Mouse (Mus musculus) kidney, embryonic 16.5 days (tissue): Measurements from ENCODE around the gene Zfp958. TPM values are rescaled to one million over a fixed set of nuclear protein-coding genes. Genes with fewer than 3 reads are reported as not detected.
"Not testable (repeated sequence)": the region's sequence is repeated elsewhere in the genome, so short reads cannot be mapped to it uniquely, and the experiment has no call there.

Experiments
- ATAC-seq: fragments of 200-750 bp; cut with Nextera tagmentation; 2 replicates; pipeline ENCODE4 v1.8.0; 2017; ENCODE audit warnings: moderate TSS enrichment; ENCODE audit not compliant: low FRiP score, low TSS enrichment
- H3K27ac ChIP-seq: fragments of 300-500 bp; sonication (generic); 2 replicates; pipeline ENCODE4 v1.5.1; 2014; ENCODE audit warnings: low read length
- H3K27me3 ChIP-seq: fragments of 300-500 bp; sonication (generic); 2 replicates; pipeline ENCODE4 v1.6.1; 2014; ENCODE audit warnings: low read length, control low read depth, mixed read lengths; ENCODE audit not compliant: insufficient read depth
- H3K36me3 ChIP-seq: fragments of 300-500 bp; sonication (generic); 2 replicates; pipeline ENCODE4 v1.6.1; 2014; ENCODE audit warnings: low read length, control low read depth, mixed read lengths; ENCODE audit not compliant: insufficient read depth
- H3K4me1 ChIP-seq: fragments of 300-500 bp; sonication (generic); 2 replicates; pipeline ENCODE4 v1.6.1; 2014; ENCODE audit warnings: low read length, control low read depth, mixed read lengths; ENCODE audit not compliant: insufficient read depth
- H3K4me2 ChIP-seq: fragments of 300-500 bp; sonication (generic); replicated peaks from 2 replicates; pipeline ENCODE4 v1.6.1; 2014; ENCODE audit warnings: low read depth, low read length
- H3K4me3 ChIP-seq: fragments of 300-500 bp; sonication (generic); 2 replicates; pipeline ENCODE4 v1.5.1; 2014; ENCODE audit warnings: mild to moderate bottlenecking, low read length
- H3K9ac ChIP-seq: fragments of 300-500 bp; sonication (generic); replicated peaks from 2 replicates; pipeline ENCODE4 v1.6.1; 2014; ENCODE audit warnings: low read length
- H3K9me3 ChIP-seq: fragments of 300-500 bp; sonication (generic); 2 replicates; pipeline ENCODE4 v1.6.1; 2016; ENCODE audit warnings: low read length, control low read depth
- WGBS: fragments of 180-500 bp; shearing (Covaris S2); extraction: QIAGEN DNeasy Blood & Tissue Kit; methylation state at CpG from one replicate; pipeline ENCODE4 v1.1.7; 2014; 5-methylcytosine and 5-hydroxymethylcytosine counted together
- polyA plus RNA-seq: library from polyadenylated mRNA; unstranded; fragments of >200 nt; fragmentation: Nextera tagmentation; extraction: Ambion mirVana; gene quantifications from 2 replicates; pipeline ENCODE4 v1.2.1, GENCODE M21; 2015

The Zfp958 gene
- 15.1 and 16.3 TPM in 2 replicates for polyA plus RNA-seq

- Histone ChIP-seq H3K4me2 (peak within 1 kb of the TSS; percentile 88), H3K9ac (peak within 1 kb of the TSS; percentile 93), H3K27me3 (no peaks in the 10 kb centered on the region), H3K27ac (peak within 1 kb of the TSS; percentile 95), H3K4me1 (peaks cover 13% of the 10 kb centered on the region), H3K36me3 (0 out of 2 replicates have a peak, but pooled peaks cover 7% of the 10 kb centered on the region), H3K4me3 (peak within 1 kb of the TSS; percentile 99), H3K9me3 (no peaks in the 10 kb centered on the region)
- ATAC-seq, result peak; percentile 100
- under 1% methylated on average over 24 of the region's 25 CpGs for WGBS
Measured at GRCm38 (mm10) chr8:4612932-4613853, at the start of gene Zfp958. TSS of gene Zfp958 (plus strand) at chr8:4613167.

- ATAC-seq, result no peak
- WGBS, result 70% methylated on average over 3 of the region's 3 CpGs
Measured at GRCm38 (mm10) chr8:4581986-4582385, 31.0 kb upstream of the Zfp958 start.

GRCm38 (mm10) chr8:4582754-4583178 lies 30.2 kb upstream of the Zfp958 start:
- no peak overlapping the region for H3K4me2 ChIP-seq
- WGBS, result 91% methylated on average over 6 of the region's 6 CpGs

More at GRCm38 (mm10) chr8:4581986-4582385, 31.0 kb upstream of the Zfp958 start:
- Histone ChIP-seq H3K4me1 (no peaks in the 10 kb centered on the region), H3K27ac (no peak overlapping the region), H3K36me3 (no peaks in the 10 kb centered on the region), H3K4me3 (no peak overlapping the region), H3K4me2 (no peak overlapping the region), H3K9me3 (no peaks in the 10 kb centered on the region), H3K27me3 (no peaks in the 10 kb centered on the region), H3K9ac (no peak overlapping the region)

GRCm38 (mm10) chr8:4584660-4585059 lies 28.3 kb upstream of the Zfp958 start:
- Histone ChIP-seq H3K4me2 (no peak overlapping the region), H3K9me3 (no peaks in the 10 kb centered on the region), H3K4me3 (no peak overlapping the region), H3K4me1 (no peaks in the 10 kb centered on the region), H3K27ac (no peak overlapping the region), H3K27me3 (no peaks in the 10 kb centered on the region), H3K9ac (no peak overlapping the region), H3K36me3 (no peaks in the 10 kb centered on the region)
- ATAC-seq, result no peak
- 85% methylated on average over 1 of the region's 1 CpGs for WGBS

More at GRCm38 (mm10) chr8:4582754-4583178, 30.2 kb upstream of the Zfp958 start:
- H3K9ac ChIP-seq, result no peak overlapping the region
- H3K4me3 ChIP-seq, result no peak overlapping the region
- no peak overlapping the region for H3K27ac ChIP-seq
- H3K36me3 ChIP-seq, result no peaks in the 10 kb centered on the region
- no peak for ATAC-seq
- H3K9me3 ChIP-seq, result no peaks in the 10 kb centered on the region
- no peaks in the 10 kb centered on the region for H3K27me3 ChIP-seq
- H3K4me1 ChIP-seq, result no peaks in the 10 kb centered on the region

- Histone ChIP-seq H3K9ac (no peak overlapping the region), H3K4me3 (no peak overlapping the region), H3K4me2 (no peak overlapping the region), H3K4me1 (no peaks in the 10 kb centered on the region), H3K9me3 (no peaks in the 10 kb centered on the region), H3K36me3 (no peaks in the 10 kb centered on the region), H3K27me3 (no peaks in the 10 kb centered on the region), H3K27ac (no peak overlapping the region)
- WGBS, result 39% methylated on average over 4 of the region's 4 CpGs
- ATAC-seq, result no peak
Measured at GRCm38 (mm10) chr8:4586356-4586755, 26.6 kb upstream of the Zfp958 start.

- WGBS, result 38% methylated on average over 9 of the region's 9 CpGs
- Histone ChIP-seq H3K4me1 (no peaks in the 10 kb centered on the region), H3K4me3 (no peak overlapping the region), H3K9me3 (no peaks in the 10 kb centered on the region), H3K4me2 (no peak overlapping the region), H3K36me3 (no peaks in the 10 kb centered on the region), H3K27ac (no peak overlapping the region), H3K27me3 (no peaks in the 10 kb centered on the region), H3K9ac (no peak overlapping the region; the same call in 1 of the 2 replicates)
- peak; percentile 46 for ATAC-seq
Measured at GRCm38 (mm10) chr8:4588165-4589000, 24.6 kb upstream of the Zfp958 start.

GRCm38 (mm10) chr8:4608896-4609295 lies 4.1 kb upstream of the Zfp958 start:
- Histone ChIP-seq H3K4me1 (peaks cover 5% of the 10 kb centered on the region), H3K9ac (no peak overlapping the region), H3K27ac (no peak overlapping the region), H3K4me3 (no peak overlapping the region), H3K4me2 (no peak overlapping the region), H3K27me3 (no peaks in the 10 kb centered on the region), H3K36me3 (no peaks in the 10 kb centered on the region), H3K9me3 (no peaks in the 10 kb centered on the region)
- WGBS, result 81% methylated on average over 7 of the region's 7 CpGs
- no peak for ATAC-seq

GRCm38 (mm10) chr8:4611626-4612175 lies 1.3 kb upstream of the Zfp958 start:
- not testable (repeated sequence) for H3K4me3 ChIP-seq, ATAC-seq, H3K36me3 ChIP-seq, H3K27me3 ChIP-seq, H3K27ac ChIP-seq, H3K9me3 ChIP-seq, H3K9ac ChIP-seq, H3K4me2 ChIP-seq
- peaks cover 13% of the 10 kb centered on the region for H3K4me1 ChIP-seq
- 70% methylated on average over 4 of the region's 4 CpGs for WGBS

- Histone ChIP-seq H3K4me2 (no peak overlapping the region), H3K9me3 (peaks cover 46% of the 10 kb centered on the region), H3K27ac (no peak overlapping the region), H3K4me1 (no peaks in the 10 kb centered on the region), H3K4me3 (no peak overlapping the region), H3K36me3 (peaks cover 58% of the 10 kb centered on the region), H3K9ac (no peak overlapping the region), H3K27me3 (no peaks in the 10 kb centered on the region)
- ATAC-seq, result no peak
- WGBS, result 96% methylated on average over 1 of the region's 1 CpGs
Measured at GRCm38 (mm10) chr8:4627349-4627748, 14.4 kb downstream of the Zfp958 start.
